In genomic region chr13:55449679-55450441, GRCm38 (mm10) we compare ENCODE assay signal across 10 mouse cellular contexts. TPM values are rescaled to one million over a fixed set of nuclear protein-coding genes. Genes with fewer than 3 reads are reported as not detected.
A peak's percentile ranks its signal among the peaks of the same experiment; 100 is the strongest.
DNase-seq lines count a peak whose midpoint lies in the region; ATAC-seq and TF ChIP-seq lines count a peak whose summit lies in the region.
"Had no signal": no experiment of that assay in that cellular context is flagged by ENCODE, and none has a peak within 500 bp of the region (broad histone marks: within the 10 kb centered on the region; RNA-seq: fewer than 3 reads in every experiment).

No protein-coding gene starts in this region.

- H3K9ac ChIP-seq in neural tube, embryonic 15.5 days (replicated peaks), result no peak overlapping the region
- H3K9ac ChIP-seq: hindbrain, embryonic 15.5 days; midbrain, embryonic 13.5 days had no signal

- no peak overlapping the region for H3K4me2 ChIP-seq in neural tube, embryonic 15.5 days
- H3K4me2 ChIP-seq: hindbrain, embryonic 15.5 days; midbrain, embryonic 13.5 days had no signal

- H3K27ac ChIP-seq in bone marrow, adult 2 months (ENCODE audit: control insufficient read depth, insufficient read depth, low read depth, low read length, poor library complexity), result peak overlapping the region; percentile 79
- H3K27ac ChIP-seq in forebrain, embryonic 10.5 days, result no peak overlapping the region
- H3K27ac ChIP-seq in neural tube, embryonic 15.5 days (replicated peaks), result no peak overlapping the region
- H3K27ac ChIP-seq: hindbrain, embryonic 15.5 days; midbrain, embryonic 13.5 days had no signal

- WGBS in bone marrow, adult 2 months, result 40% methylated on average over 17 of the region's 17 CpGs
- WGBS in forebrain, embryonic 10.5 days, result 91% methylated on average over 17 of the region's 17 CpGs
- WGBS in neural tube, embryonic 15.5 days, result 91% methylated on average over 17 of the region's 17 CpGs

- peaks cover 77% of the 10 kb centered on the region for H3K36me3 ChIP-seq in forebrain, embryonic 10.5 days (replicated peaks)
- H3K36me3 ChIP-seq in neural tube, embryonic 15.5 days, result peaks cover 47% of the 10 kb centered on the region

- peaks cover 14% of the 10 kb centered on the region; the same call in 1 of the 2 replicates for H3K4me1 ChIP-seq in bone marrow, adult 2 months (ENCODE audit: control insufficient read depth, insufficient read depth, low read length)
- H3K4me1 ChIP-seq in forebrain, embryonic 10.5 days, result peaks cover 35% of the 10 kb centered on the region
- peaks cover 29% of the 10 kb centered on the region for H3K4me1 ChIP-seq in neural tube, embryonic 15.5 days

- peak; percentile 94 for DNase-seq in heart, adult 11 months
- no peak for DNase-seq in heart, adult 8-10 months (ENCODE audit: low spot score)
- DNase-seq in 416B (ENCODE audit: low read depth), result peak; percentile 66
- peak; percentile 58 for DNase-seq in naive thymus-derived CD4-positive, alpha-beta T cell, adult 2 months (ENCODE audit: low read depth)
- no peak for DNase-seq in embryo, embryonic 10.5 days (ENCODE audit: low spot score)
- DNase-seq in forebrain, embryonic 10.5 days (ENCODE audit: extremely low spot score, low spot score), result no peak

- TF ChIP-seq POLR2A in bone marrow, adult 2 months (IDR thresholded peaks at IDR 0.05; ENCODE audit: borderline replicate concordance, control insufficient read depth, low read depth, low read length), result peak; percentile 77; the same call in 1 of the 2 replicates

- no peak for ATAC-seq in neural tube, embryonic 15.5 days (ENCODE audit: low FRiP score)
- ATAC-seq: midbrain, embryonic 13.5 days had no signal

- H3K27me3 ChIP-seq in forebrain, embryonic 10.5 days (ENCODE audit: poor library complexity, severe bottlenecking), result no peaks in the 10 kb centered on the region
- no peaks in the 10 kb centered on the region for H3K27me3 ChIP-seq in neural tube, embryonic 15.5 days (replicated peaks)
- H3K27me3 ChIP-seq: hindbrain, embryonic 15.5 days; midbrain, embryonic 13.5 days had no signal

- no peak for TF ChIP-seq CTCF in bone marrow, adult 2 months (IDR thresholded peaks at IDR 0.05; ENCODE audit: control insufficient read depth, insufficient read depth, low read length)

- H3K4me3 ChIP-seq in bone marrow, adult 2 months (replicated peaks; ENCODE audit: control insufficient read depth, low read depth, low read length), result peak overlapping the region; percentile 33
- no peak overlapping the region for H3K4me3 ChIP-seq in forebrain, embryonic 10.5 days
- no peak overlapping the region for H3K4me3 ChIP-seq in neural tube, embryonic 15.5 days (replicated peaks)
- H3K4me3 ChIP-seq: hindbrain, embryonic 15.5 days; midbrain, embryonic 13.5 days had no signal

- H3K9me3 ChIP-seq in forebrain, embryonic 10.5 days, result no peaks in the 10 kb centered on the region
- H3K9me3 ChIP-seq in neural tube, embryonic 15.5 days (replicated peaks), result no peaks in the 10 kb centered on the region
- H3K9me3 ChIP-seq: hindbrain, embryonic 15.5 days; midbrain, embryonic 13.5 days had no signal

RNA-seq across cellular contexts. Expression of gene Grk6, which starts 5.0 kb away (rescaled TPM):
- 10 to 100 TPM; 14.9 to 19.0 (median 16.6) TPM for total RNA-seq in heart, adult 8-10 months (2022)
- 64.8 and 109 TPM in 2 replicates for polyA plus RNA-seq in bone marrow, adult 2 months (2011; ENCODE audit: insufficient read depth, insufficient read length, low replicate concordance, missing spikeins)
- 44.8 and 51.1 TPM in 2 replicates for polyA plus RNA-seq in forebrain, embryonic 10.5 days (2016; fragmentation: Nextera tagmentation; extraction: Ambion mirVana)
- 34.2 and 38.4 TPM in 2 replicates for polyA plus RNA-seq in neural tube, embryonic 15.5 days (2015; fragmentation: Nextera tagmentation; extraction: Ambion mirVana)

RNA-seq across cellular contexts. Expression of gene Prr7, which starts 14.2 kb away (rescaled TPM):
- total RNA-seq in heart, adult 8-10 months (2022), result 1 to 10 TPM in 1 of 4 experiments, under 1 TPM in 3; 0.44 to 1.2 (median 0.65) TPM
- 3.1 and 4.1 TPM in 2 replicates for polyA plus RNA-seq in bone marrow, adult 2 months (2011; ENCODE audit: insufficient read depth, insufficient read length, low replicate concordance, missing spikeins)
- 0.75 and 0.88 TPM in 2 replicates for polyA plus RNA-seq in forebrain, embryonic 10.5 days (2016; fragmentation: Nextera tagmentation; extraction: Ambion mirVana)
- 4.2 and 5.8 TPM in 2 replicates for polyA plus RNA-seq in neural tube, embryonic 15.5 days (2015; fragmentation: Nextera tagmentation; extraction: Ambion mirVana)

RNA-seq across cellular contexts. Expression of gene F12, which starts 23.3 kb away (rescaled TPM):
- not detected for total RNA-seq in heart, adult 8-10 months (2022)
- 1.3 TPM in 2 replicates for polyA plus RNA-seq in bone marrow, adult 2 months (2011; ENCODE audit: insufficient read depth, insufficient read length, low replicate concordance, missing spikeins)
- polyA plus RNA-seq in forebrain, embryonic 10.5 days (2016; fragmentation: Nextera tagmentation; extraction: Ambion mirVana), result not detected in 2 replicates
- polyA plus RNA-seq in neural tube, embryonic 15.5 days (2015; fragmentation: Nextera tagmentation; extraction: Ambion mirVana), result 0.18 and 0.47 TPM in 2 replicates
- polyA plus RNA-seq: midbrain, embryonic 13.5 days had no signal

RNA-seq across cellular contexts. Expression of gene Pfn3, which starts 34.8 kb away (rescaled TPM):
- not detected for total RNA-seq in heart, adult 8-10 months (2022)
- polyA plus RNA-seq in bone marrow, adult 2 months (2011; ENCODE audit: insufficient read depth, insufficient read length, low replicate concordance, missing spikeins), result not detected in 2 replicates
- polyA plus RNA-seq in forebrain, embryonic 10.5 days (2016; fragmentation: Nextera tagmentation; extraction: Ambion mirVana), result not detected in 2 replicates
- polyA plus RNA-seq in neural tube, embryonic 15.5 days (2015; fragmentation: Nextera tagmentation; extraction: Ambion mirVana), result 0.50 and 1.4 TPM in 2 replicates
- polyA plus RNA-seq: midbrain, embryonic 13.5 days had no signal

RNA-seq across cellular contexts. Expression of gene Dbn1, which starts 38.1 kb away (rescaled TPM):
- 1 to 10 TPM; 3.8 to 6.4 (median 5.1) TPM for total RNA-seq in heart, adult 8-10 months (2022)
- 2.2 and 3.5 TPM in 2 replicates for polyA plus RNA-seq in bone marrow, adult 2 months (2011; ENCODE audit: insufficient read depth, insufficient read length, low replicate concordance, missing spikeins)
- 346 and 355 TPM in 2 replicates for polyA plus RNA-seq in forebrain, embryonic 10.5 days (2016; fragmentation: Nextera tagmentation; extraction: Ambion mirVana)
- polyA plus RNA-seq in neural tube, embryonic 15.5 days (2015; fragmentation: Nextera tagmentation; extraction: Ambion mirVana), result 389 and 450 TPM in 2 replicates

Comparison
In these comparisons a context has a peak if more than half of its experiments do, and no peak if none do; other contexts are left out.
1. DNase-seq: peak in heart, adult 11 months (single experiment), 416B (single experiment) and naive thymus-derived CD4-positive, alpha-beta T cell, adult 2 months (single experiment); none in heart, adult 8-10 months (single experiment), embryo, embryonic 10.5 days (single experiment) and forebrain, embryonic 10.5 days (single experiment).